Mouse (Mus musculus): ENCODE results near the gene Fads3. TPM values are rescaled to one million over a fixed set of nuclear protein-coding genes. Genes with fewer than 3 reads are reported as not detected.

Fads3 gene
- total and polyA plus RNA-seq, 2 experiments from 2014 or later, result 23.3 to 106 TPM

DNA sequence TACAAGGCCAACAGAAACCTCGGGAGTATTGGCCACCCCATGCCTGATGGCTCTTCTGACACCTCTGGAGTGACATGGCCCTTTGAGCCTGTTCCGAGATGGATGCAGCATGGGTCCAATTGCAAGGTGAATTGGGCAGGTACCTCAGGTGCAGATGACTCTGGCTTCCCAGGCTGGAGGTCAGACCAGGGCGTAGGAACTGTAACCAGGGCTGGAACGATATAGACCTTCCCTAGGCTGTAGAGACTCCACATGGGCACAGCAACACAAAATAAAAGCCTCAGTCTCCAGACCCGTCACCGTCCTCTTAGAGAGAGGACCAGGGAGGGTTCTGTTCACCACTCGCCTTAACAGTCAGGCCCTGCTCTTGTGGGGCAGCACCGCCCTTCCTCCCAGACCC is 20.9 kb downstream of the Fads3 start:
- H3K4me2 ChIP-seq (ENCODE audit: low read depth, low read length), result no peak overlapping the region
- H3K9me3 ChIP-seq (replicated peaks; ENCODE audit: control insufficient read depth, low read length), result no peaks in the 10 kb centered on the region
- peaks cover 26% of the 10 kb centered on the region for H3K36me3 ChIP-seq (replicated peaks; ENCODE audit: control insufficient read depth, insufficient read depth, low read length)
- 85% methylated on average over 8 of the region's 8 CpGs for WGBS
- TF ChIP-seq EP300 (IDR thresholded peaks at IDR 0.05; ENCODE audit: low read depth) (no peak), CTCF (IDR thresholded peaks at IDR 0.05; ENCODE audit: low read depth) (no peak)
- H3K4me1 ChIP-seq (ENCODE audit: control insufficient read depth, insufficient read depth), result peaks cover 4% of the 10 kb centered on the region
- H3K27ac ChIP-seq (ENCODE audit: low read depth), result no peak overlapping the region
- no peaks in the 10 kb centered on the region for H3K27me3 ChIP-seq (ENCODE audit: control insufficient read depth, insufficient read depth, low read length)
- no peak overlapping the region for H3K9ac ChIP-seq (replicated peaks; ENCODE audit: low read depth, low read length)
- ATAC-seq (ENCODE audit: insufficient read depth, low read depth) (no peak), DNase-seq (ENCODE audit: low spot score) (no peak)
- H3K4me3 ChIP-seq (ENCODE audit: low read depth, low read length), result no peak overlapping the region

DNA sequence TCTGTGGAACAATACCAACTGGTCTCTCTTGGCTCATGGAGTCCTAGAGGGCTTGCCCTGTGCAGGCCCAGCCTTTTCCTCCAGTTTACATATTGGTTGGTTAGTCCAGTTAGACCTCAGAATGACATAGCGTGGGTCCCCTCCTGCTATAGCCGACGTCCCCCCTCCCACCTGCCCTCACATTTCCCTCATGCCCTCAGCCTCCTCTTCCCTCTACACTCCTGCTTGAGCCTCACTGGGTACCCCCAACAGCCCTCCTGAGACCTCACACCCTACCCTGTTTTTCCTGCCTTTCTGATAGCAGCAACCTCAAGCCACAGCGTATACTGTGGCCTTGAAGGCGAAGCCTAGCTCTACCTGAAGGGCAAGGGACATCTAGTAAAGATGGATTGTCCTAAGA is 21.5 kb downstream of the Fads3 start:
- DNase-seq (ENCODE audit: low spot score), result no peak
- no peaks in the 10 kb centered on the region for H3K27me3 ChIP-seq (ENCODE audit: control insufficient read depth, insufficient read depth, low read length)
- H3K4me1 ChIP-seq (ENCODE audit: control insufficient read depth, insufficient read depth), result peaks cover 4% of the 10 kb centered on the region
- 84% methylated on average over 5 of the region's 5 CpGs for WGBS
- H3K9me3 ChIP-seq (replicated peaks; ENCODE audit: control insufficient read depth, low read length), result no peaks in the 10 kb centered on the region
- H3K36me3 ChIP-seq (replicated peaks; ENCODE audit: control insufficient read depth, insufficient read depth, low read length), result peaks cover 21% of the 10 kb centered on the region
- no peak overlapping the region for H3K4me2 ChIP-seq (ENCODE audit: low read depth, low read length)
- no peak overlapping the region for H3K27ac ChIP-seq (ENCODE audit: low read depth)
- ATAC-seq (ENCODE audit: insufficient read depth, low read depth), result no peak
- H3K4me3 ChIP-seq (ENCODE audit: low read depth, low read length), result no peak overlapping the region
- TF ChIP-seq EP300 (IDR thresholded peaks at IDR 0.05; ENCODE audit: low read depth) (no peak), CTCF (IDR thresholded peaks at IDR 0.05; ENCODE audit: low read depth) (no peak)
- no peak overlapping the region for H3K9ac ChIP-seq (replicated peaks; ENCODE audit: low read depth, low read length)

DNA sequence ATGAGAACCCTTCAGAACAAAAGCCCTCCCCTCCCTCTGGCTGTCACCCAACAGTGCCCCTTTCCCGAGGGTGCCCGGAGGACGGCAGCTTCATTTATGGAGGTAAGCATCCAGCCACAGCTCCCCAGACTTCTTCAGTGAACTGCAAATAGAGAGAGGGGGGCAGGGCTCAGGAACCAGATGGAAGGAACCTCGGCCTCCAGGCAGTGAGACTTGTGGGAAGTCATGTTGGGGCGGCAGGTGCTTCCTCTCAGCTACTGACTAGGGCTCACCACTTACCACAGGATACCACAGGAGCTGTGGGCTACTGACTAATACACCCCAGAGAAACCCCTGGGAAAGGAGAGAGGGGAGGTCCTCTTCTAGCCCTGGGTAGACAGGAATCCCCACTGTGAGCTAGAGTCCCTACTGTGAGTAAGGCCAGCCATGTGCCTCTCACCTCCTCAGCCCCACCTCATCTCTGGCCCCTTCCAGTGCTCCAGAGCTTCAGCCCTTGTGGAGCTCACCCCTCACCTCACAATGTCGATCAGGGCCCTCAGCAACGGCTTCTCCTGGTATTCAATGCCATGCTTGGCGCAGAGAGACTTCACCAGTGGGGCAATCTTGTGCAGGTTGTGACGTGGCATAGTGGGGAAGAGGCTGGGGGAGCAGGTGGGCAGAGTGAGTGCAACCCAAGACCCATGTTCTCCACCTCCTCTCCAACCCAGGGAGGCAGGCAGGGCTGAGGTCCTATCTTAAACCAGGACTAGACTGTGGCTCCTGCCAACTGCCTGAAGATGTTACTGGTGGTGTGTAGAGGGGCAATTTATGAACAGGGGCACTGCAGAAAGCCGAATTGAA is 23.0 kb downstream of the Fads3 start:
- H3K36me3 ChIP-seq (replicated peaks; ENCODE audit: control insufficient read depth, insufficient read depth, low read length), result peaks cover 15% of the 10 kb centered on the region
- H3K4me1 ChIP-seq (ENCODE audit: control insufficient read depth, insufficient read depth), result peaks cover 4% of the 10 kb centered on the region
- no peak for TF ChIP-seq CTCF (IDR thresholded peaks at IDR 0.05; ENCODE audit: low read depth)
- no peak for TF ChIP-seq EP300 (IDR thresholded peaks at IDR 0.05; ENCODE audit: low read depth)
- H3K4me3 ChIP-seq (ENCODE audit: low read depth, low read length), result no peak overlapping the region
- no peak overlapping the region for H3K4me2 ChIP-seq (ENCODE audit: low read depth, low read length)
- no peak for ATAC-seq (ENCODE audit: insufficient read depth, low read depth)
- no peak overlapping the region for H3K27ac ChIP-seq (ENCODE audit: low read depth)
- no peaks in the 10 kb centered on the region for H3K9me3 ChIP-seq (replicated peaks; ENCODE audit: control insufficient read depth, low read length)
- no peak overlapping the region for H3K9ac ChIP-seq (replicated peaks; ENCODE audit: low read depth, low read length)
- DNase-seq (ENCODE audit: low spot score), result no peak
- no peaks in the 10 kb centered on the region for H3K27me3 ChIP-seq (ENCODE audit: control insufficient read depth, insufficient read depth, low read length)
- WGBS, result 58% methylated on average over 10 of the region's 10 CpGs

DNA sequence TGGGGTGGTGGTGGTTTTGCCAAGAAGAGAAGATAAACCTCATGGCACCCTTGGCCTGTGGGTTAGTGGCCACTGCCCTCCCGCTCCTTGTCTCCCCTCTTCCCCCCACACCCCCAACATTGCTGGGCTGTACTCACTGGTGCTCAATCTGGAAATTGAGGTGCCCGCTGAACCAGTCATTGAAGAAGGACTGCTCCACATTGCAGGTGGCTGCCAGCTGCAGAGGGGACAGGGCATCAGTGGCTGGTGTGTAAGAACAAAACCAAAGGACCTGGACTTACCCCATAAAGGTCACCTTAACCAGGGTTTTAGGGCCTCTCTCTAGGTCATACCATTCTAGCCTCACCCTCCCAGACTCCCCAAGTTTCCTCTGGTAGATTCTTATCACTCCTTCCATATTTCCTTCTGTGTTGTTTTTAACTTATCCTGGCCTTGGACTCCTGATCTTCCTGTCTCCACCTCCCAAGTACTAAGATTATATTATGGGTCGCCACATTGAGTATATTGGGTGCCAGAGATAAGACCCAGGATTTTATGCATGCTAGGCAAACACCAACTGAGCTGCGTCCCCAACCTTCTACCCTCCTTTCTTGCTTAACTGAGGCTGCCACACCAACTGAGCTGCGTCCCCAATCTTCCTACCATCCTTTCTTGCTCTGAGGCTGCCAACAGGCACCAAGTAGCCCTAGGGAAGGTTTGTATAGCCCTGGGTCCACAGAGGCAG is 24.3 kb downstream of the Fads3 start:
- Histone ChIP-seq H3K4me3 (ENCODE audit: low read depth, low read length) (no peak overlapping the region), H3K4me2 (ENCODE audit: low read depth, low read length) (no peak overlapping the region), H3K9ac (replicated peaks; ENCODE audit: low read depth, low read length) (no peak overlapping the region), H3K4me1 (ENCODE audit: control insufficient read depth, insufficient read depth) (no peaks in the 10 kb centered on the region; the same call in 1 of the 2 replicates), H3K9me3 (replicated peaks; ENCODE audit: control insufficient read depth, low read length) (no peaks in the 10 kb centered on the region), H3K27me3 (ENCODE audit: control insufficient read depth, insufficient read depth, low read length) (no peaks in the 10 kb centered on the region), H3K27ac (ENCODE audit: low read depth) (no peak overlapping the region), H3K36me3 (replicated peaks; ENCODE audit: control insufficient read depth, insufficient read depth, low read length) (peaks cover 27% of the 10 kb centered on the region)
- DNase-seq (ENCODE audit: low spot score), result no peak
- ATAC-seq (ENCODE audit: insufficient read depth, low read depth), result no peak
- TF ChIP-seq CTCF (IDR thresholded peaks at IDR 0.05; ENCODE audit: low read depth), result no peak
- TF ChIP-seq EP300 (IDR thresholded peaks at IDR 0.05; ENCODE audit: low read depth), result no peak
- WGBS, result 79% methylated on average over 5 of the region's 5 CpGs

DNA sequence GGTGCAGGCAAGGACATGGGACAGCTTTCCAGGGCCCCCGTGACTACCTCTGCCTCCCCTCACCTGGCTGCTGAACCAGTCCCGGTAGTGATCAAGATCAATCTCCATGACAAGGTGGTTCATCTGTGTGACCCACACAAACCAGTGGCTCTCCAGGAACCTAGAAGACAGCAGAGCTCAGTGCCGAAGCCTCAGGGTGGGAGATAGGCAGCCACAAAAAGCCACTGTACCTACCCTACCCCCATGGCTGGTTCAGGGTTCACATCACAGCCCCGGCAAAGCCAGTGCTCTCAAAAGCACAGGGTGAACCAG is 24.8 kb downstream of the Fads3 start:
- H3K36me3 ChIP-seq (replicated peaks; ENCODE audit: control insufficient read depth, insufficient read depth, low read length), result peaks cover 29% of the 10 kb centered on the region
- no peaks in the 10 kb centered on the region for H3K27me3 ChIP-seq (ENCODE audit: control insufficient read depth, insufficient read depth, low read length)
- no peak overlapping the region for H3K4me2 ChIP-seq (ENCODE audit: low read depth, low read length)
- no peak overlapping the region for H3K9ac ChIP-seq (replicated peaks; ENCODE audit: low read depth, low read length)
- no peaks in the 10 kb centered on the region; the same call in 1 of the 2 replicates for H3K4me1 ChIP-seq (ENCODE audit: control insufficient read depth, insufficient read depth)
- ATAC-seq (ENCODE audit: insufficient read depth, low read depth), result no peak
- DNase-seq (ENCODE audit: low spot score), result no peak
- no peak overlapping the region for H3K4me3 ChIP-seq (ENCODE audit: low read depth, low read length)
- no peaks in the 10 kb centered on the region for H3K9me3 ChIP-seq (replicated peaks; ENCODE audit: control insufficient read depth, low read length)
- H3K27ac ChIP-seq (ENCODE audit: low read depth), result no peak overlapping the region
- 89% methylated on average over 4 of the region's 4 CpGs for WGBS
- no peak for TF ChIP-seq CTCF (IDR thresholded peaks at IDR 0.05; ENCODE audit: low read depth)

Measured in heart, postnatal 0 days (tissue).